Mouse (Mus musculus): ENCODE data around the gene Macc1.

Macc1 gene

GRCm38 (mm10) chr12:119387925-119388324 is 73.9 kb downstream of the Macc1 start:
- DNase-seq (ENCODE audit: low read depth): no peak

- peak; percentile 21 for DNase-seq (ENCODE audit: low read depth)
Observed at GRCm38 (mm10) chr12:119390192-119390684, 76.2 kb downstream of the Macc1 start.

- no peak for DNase-seq (ENCODE audit: low read depth)
Observed at GRCm38 (mm10) chr12:119398046-119398659, 84.1 kb downstream of the Macc1 start.

GRCm38 (mm10) chr12:119402273-119402672 is 88.2 kb downstream of the Macc1 start:
- DNase-seq (ENCODE audit: low read depth): no peak

DNA sequence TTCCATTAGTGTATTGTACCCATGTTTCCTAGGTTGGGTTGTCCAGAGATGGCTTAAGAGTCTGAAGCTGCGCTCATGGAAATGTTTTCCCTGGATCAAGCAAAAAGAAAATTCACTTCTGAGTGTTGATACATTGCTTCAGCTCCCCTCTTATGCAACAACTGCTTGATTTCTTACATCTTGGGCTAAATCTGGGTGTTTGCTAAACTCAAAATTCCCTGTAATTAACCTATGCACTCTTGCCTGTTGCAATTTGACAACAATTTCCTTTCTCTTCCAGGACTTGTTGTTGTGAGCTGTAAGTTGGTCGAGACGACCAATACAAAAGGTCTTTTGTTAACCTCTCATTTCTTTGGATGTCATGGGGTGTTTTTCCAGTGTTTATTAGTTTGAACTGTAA is 88.7 kb downstream of the Macc1 start:
- DNase-seq (ENCODE audit: low read depth): peak; percentile 49

- DNase-seq (ENCODE audit: low read depth): no peak
Observed at GRCm38 (mm10) chr12:119404810-119405209, 90.7 kb downstream of the Macc1 start.

DNA sequence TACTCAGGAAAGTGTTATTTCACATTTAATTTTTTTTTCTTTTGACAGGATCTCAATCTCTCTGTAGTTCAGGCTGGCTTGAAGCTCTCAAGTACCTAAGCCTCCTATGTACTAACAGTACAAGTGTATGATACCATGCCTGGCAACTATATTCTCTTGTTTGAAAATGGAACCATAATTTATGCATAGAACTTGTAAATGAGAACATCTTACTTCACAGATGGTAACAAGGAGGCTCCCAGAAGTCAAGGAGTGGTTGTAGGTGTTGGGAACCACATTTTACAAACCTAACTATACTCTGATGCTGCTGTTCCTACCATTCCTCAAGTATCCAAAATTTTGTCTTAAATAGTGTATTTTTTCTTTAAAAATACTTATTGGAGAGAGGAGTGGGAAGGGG is 96.5 kb downstream of the Macc1 start:
- no peak for DNase-seq (ENCODE audit: low read depth)

GRCm38 (mm10) chr12:119410956-119411355 is 96.9 kb downstream of the Macc1 start:
- no peak for DNase-seq (ENCODE audit: low read depth)

DNA sequence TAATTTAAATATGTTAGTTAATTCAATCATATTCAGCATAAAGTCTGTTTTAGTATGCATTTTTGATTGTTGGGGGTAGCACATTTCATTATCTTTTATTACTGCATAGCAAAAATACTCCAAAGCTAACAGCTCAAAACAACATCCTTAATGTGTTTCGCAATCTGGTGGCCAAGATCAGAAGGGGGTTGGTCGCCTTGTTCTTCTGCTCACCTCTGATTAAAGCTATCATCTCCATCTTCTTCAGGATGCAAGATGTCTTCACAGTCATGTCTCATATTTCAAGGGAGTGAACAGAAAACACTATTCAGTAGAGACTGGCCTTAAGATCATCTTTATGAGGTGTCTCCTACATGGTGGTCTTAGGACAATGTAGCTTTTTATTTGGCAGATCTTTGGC is 97.9 kb downstream of the Macc1 start:
- DNase-seq (ENCODE audit: low read depth): no peak

DNA sequence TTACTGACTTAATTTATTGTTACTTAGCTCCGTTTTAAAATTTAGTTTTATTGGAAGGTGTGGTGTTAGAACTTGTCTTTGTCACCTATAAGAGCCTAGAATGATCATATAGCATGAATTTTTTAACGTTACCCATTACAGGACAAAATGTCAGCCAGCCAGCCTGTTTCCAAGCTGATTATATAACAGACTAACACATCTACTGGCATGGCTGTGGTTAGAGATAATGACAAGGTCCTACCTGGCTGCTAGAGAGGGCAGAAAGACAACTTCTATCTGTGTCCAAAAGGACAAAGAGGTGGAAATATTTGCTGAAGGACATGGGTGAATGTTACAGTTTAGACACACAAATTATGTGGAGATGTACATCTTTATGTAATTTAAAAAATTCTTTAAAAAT is 101.8 kb downstream of the Macc1 start:
- DNase-seq (ENCODE audit: low read depth): no peak

GRCm38 (mm10) chr12:119425749-119426148 is 111.7 kb downstream of the Macc1 start:
- no peak for DNase-seq (ENCODE audit: low read depth)

DNA sequence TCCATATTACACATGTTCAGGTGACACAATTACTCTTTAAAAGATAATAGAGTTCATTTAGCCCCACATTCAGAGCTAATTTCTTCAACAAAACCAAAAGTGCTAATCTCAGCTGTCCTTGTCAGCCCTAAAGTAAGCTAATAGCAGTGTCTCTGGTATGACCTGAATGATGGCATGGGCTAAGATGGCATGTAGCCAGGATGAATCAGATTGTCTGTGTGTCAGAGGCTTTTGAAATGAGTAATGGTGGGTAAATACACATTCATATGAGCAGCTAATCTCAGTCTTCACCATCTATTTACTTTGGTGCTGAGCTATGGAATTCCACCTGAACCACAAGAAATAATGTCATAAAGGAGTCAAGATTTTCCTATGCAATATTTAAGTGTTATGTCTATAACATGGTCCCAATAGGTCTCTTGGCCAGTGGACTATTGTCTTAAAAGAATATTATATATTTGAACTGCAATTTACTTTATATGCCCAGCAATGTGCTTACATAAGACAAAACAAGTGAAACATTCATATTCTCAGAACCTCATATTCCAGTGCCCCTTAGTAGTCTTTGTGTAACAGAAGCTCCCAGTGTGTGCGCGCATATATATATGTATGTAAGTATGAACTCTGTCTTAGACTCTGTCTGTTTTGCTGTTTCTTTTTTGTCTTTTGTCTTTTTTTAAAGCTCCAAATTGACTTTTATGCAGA is 112.3 kb downstream of the Macc1 start:
- no peak for DNase-seq (ENCODE audit: low read depth)

GRCm38 (mm10) chr12:119426887-119427204 is 112.8 kb downstream of the Macc1 start:
- DNase-seq (ENCODE audit: low read depth): peak; percentile 39

DNA sequence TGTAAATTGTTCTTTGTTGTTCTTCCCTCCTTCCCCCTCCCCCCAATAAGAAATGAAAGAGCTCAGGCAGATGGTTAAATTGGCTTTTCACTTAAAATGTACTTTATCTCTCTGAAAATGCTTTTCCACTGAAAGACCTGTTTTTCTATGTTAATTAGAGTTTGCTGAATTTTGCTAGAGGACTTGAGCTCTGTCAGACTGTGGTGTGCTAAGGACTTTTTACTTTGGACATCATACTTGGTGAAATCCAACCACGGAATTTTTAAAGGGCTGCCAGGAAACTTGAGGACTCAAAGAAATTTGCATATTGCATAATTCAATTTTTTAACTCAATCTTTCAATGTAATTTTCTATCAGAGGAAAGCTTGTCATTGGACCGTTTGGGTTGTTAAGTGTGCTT is 126.7 kb downstream of the Macc1 start:
- peak; percentile 53 for DNase-seq (ENCODE audit: low read depth)

DNA sequence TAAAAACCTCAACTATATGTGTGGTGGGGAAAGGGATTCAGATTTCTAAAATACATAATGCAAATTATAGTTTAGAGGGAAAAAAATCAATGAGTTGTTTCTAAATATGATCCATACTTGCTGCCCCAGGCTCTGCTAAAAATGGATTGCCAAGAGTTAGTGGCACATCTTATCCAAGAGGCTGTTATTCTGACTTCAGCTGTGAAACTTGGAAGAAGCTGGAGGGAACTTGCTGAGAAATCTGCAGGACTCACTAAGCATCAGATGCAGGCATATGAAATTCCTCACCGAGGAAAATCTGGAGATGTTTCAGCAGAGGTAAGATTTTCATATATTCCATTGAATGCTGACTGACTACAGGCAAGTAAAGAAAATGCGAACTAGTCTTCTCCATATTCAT is 136.0 kb downstream of the Macc1 start:
- no peak for DNase-seq (ENCODE audit: low read depth)

- DNase-seq (ENCODE audit: low read depth): no peak
Observed at GRCm38 (mm10) chr12:119451232-119451631, 137.2 kb downstream of the Macc1 start.

DNA sequence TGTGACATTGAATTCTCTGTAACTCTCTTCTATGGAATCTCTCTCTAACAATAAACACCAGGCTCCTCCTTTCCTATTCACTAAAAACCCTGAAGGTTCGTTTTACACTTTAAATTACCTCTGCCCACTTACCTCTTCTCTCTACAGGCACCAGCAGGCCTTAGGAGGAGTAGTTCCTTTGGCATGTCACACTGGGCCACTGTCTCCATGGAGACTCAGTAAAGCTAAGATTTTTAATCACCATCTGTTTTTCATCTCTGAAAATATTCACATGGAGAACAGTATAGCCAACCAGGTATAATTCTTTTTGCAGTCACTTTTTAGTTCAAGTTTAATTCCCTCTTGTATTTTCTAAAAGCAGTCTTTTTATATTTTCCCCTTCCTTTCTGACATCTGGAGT is 140.0 kb downstream of the Macc1 start:
- DNase-seq (ENCODE audit: low read depth): no peak

DNA sequence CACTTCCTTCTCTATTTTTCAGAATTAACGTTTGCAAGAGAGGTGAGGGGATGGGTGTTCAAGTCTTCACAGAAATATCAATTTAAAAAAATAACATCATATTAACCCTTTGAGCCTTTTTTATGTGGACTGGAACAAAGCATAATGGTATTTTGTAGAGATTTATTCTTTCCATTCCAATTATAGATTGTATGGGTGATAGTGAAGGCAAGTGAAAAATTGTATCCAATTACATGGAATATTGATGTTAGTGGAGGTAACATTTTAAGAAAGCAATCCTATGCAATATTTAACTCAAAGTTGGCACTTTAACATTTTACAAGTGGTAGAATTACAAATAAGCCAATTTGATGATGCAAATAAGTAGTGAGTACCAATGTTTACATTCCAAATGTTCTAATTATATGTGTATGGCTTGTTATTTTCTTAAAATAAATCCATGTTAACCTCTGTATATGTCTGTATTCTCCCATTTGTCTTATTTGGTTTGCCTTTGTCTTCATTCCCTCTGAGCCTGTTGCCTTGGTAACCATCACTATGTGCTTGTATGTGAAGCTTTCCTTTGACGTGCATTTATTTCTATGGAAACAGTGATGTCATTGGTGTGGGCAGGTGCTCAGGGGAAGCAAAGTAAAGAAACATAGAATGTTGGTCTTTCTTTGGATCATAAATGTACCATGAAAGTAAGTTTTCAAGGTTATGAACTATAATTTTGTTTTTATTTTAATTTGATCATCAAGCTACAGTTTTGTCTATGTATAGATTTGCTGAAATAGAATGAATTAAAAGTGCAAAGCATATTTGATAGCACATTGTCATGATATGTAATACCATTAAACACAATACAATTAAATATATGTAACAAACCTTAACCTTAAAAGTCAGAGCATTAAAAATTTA is 150.2 kb downstream of the Macc1 start:
- no peak for DNase-seq (ENCODE audit: low read depth)

GRCm38 (mm10) chr12:119464940-119465245 is 150.8 kb downstream of the Macc1 start:
- DNase-seq (ENCODE audit: low read depth): no peak

DNA sequence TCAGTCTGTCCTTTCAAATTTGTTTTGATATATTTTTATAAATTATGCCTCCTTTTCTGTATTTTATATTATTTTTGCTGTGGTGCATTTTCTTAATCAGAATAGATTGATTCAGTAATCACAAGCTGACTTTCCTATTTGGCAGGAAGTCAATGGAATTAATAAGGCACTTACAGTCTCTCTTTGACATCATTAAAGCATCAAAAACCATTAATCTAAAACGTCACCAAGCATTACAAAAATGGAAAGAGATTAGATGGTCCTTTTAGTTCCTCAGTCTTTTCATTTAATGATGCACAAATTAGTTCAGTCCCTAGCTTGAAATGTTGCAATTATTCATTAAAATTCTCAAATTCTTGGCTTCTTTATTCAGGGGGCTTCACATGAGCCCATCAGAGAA is 153.6 kb downstream of the Macc1 start:
- no peak for DNase-seq (ENCODE audit: low read depth)

- DNase-seq (ENCODE audit: low read depth): no peak
Observed at GRCm38 (mm10) chr12:119470260-119470659, 156.2 kb downstream of the Macc1 start.

DNA sequence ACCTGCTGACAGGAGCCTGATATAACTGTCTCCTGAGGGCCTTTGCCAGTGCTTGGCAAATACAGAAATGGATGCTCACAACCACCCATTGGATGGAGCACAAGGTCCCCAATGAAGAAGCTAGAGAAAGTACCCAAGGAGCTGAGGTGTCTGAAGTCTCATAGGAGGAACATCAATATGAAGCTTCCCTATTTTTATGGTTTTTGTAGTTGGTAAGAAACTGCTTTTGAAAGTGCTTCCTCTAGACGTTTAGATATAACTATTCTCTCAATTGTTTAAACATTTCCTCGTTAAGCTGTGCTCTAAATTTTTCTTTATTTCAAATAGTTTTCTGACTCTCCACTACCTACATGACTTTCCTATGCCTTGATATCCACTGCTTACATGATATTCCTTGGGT is 169.2 kb downstream of the Macc1 start:
- no peak for DNase-seq (ENCODE audit: low read depth)
